Mouse (Mus musculus) granulocyte monocyte progenitor cell, adult 5-6 weeks (primary cell): ENCODE data around the gene Astn1. TPM values are rescaled to one million over a fixed set of nuclear protein-coding genes. Genes with fewer than 3 reads are reported as not detected.

ENCODE experiments used
- ATAC-seq: replicated peaks from 2 replicates; pipeline ENCODE4 v1.8.0; 2016; ENCODE audit warnings: mild to moderate bottlenecking, moderate TSS enrichment, inconsistent platforms; ENCODE audit not compliant: poor library complexity, severe bottlenecking
- total RNA-seq, 2 experiments: library from RNA; stranded (forward) in 1 of 2; stranded (reverse) in 1 of 2; fragments of 200-712, 200-1000 nt in 1 of 2; fragments of >200 nt in 1 of 2; fragmentation: Nextera tagmentation in 1 of 2; gene quantifications; 2 replicates each; pipeline ENCODE4 v1.2.3; 2014 to 2017

Gene Astn1
- total RNA-seq, 2 experiments from 2014 or later: not detected

DNA sequence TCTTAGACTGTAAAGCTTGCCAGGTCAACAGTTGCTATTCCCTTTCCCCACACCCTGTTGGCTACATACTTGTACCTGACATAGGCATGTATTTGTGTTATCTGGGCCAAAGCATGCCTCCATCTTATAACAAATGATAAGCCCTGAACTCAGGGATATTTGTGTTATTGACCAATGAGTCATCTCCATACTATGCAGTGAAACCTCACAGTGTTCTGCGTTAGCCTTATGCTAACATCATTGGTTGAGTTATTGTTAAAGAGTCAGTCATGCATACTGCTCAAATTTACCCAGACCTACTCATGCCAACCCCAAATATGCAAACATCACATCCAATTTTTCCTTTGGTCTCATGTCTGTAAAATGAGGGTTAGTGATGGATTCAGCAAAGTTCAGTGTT is 339.3 kb downstream of the Astn1 start:
- ATAC-seq: no peak

DNA sequence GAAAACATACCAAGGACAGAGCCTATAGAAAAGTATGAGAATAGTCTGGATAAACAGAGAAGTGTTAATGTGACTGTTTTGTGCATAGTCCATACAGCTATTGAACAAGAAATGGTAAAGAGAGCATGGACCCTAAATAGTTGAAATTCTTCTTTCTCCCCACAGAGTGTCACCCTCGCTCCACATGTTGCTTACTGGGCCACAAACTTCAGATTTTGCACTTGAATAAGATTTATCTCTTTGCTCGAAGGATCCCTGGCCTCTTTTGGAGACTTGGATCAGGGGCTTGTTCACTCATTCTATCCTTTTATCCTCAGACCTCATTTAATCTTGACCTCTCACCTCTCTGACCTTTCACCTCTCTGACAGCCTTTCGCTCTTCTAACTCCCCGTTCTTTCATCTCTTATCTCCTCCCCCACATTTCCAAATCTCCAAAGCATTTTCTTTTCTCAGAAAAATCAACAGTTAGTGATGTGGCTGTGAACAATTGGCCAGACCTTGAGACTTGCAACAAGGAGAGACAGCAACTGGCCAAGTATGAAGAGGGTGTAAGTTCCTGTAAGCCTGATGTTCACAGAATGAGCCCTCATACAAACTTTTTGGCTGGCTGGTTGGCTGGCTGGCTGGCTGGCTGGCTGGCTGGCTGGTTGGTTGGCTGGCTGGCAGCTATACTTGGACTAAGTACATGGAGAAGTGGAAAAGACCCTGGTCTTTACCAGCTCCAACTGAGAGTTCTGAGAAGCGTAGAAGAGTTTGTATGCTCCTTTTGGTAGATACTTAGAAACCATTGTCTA is 351.4 kb downstream of the Astn1 start:
- ATAC-seq: no peak

DNA sequence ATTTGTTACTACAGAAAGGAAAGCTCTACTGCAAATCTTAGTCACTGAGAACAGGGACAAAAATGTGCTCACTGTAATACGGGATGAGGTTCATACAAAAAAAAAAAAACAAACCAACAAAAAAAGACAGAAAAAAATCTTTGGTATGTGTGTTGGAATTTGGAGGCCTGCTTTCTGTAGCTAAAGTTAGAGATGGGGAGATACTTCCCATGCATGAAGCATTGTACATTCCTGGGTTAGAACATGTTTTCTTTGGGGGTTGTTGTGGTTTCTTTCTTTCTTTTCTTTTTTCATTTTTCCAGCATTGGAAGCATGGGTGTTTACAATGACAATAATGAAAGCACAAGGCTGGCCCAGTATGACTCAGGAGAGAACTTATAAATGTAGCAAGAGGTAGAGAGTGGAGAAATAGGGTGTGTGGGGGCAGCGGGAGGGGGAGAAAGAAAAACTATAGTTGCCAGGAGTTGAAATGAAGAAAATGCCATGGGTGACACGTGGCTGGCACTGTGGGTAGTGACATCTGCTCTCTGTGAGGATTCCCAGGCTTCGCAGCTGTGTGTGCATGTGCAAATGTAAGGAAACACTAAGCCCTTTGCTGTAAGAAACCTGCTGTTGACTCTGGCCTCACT is 370.9 kb downstream of the Astn1 start:
- no peak for ATAC-seq

DNA sequence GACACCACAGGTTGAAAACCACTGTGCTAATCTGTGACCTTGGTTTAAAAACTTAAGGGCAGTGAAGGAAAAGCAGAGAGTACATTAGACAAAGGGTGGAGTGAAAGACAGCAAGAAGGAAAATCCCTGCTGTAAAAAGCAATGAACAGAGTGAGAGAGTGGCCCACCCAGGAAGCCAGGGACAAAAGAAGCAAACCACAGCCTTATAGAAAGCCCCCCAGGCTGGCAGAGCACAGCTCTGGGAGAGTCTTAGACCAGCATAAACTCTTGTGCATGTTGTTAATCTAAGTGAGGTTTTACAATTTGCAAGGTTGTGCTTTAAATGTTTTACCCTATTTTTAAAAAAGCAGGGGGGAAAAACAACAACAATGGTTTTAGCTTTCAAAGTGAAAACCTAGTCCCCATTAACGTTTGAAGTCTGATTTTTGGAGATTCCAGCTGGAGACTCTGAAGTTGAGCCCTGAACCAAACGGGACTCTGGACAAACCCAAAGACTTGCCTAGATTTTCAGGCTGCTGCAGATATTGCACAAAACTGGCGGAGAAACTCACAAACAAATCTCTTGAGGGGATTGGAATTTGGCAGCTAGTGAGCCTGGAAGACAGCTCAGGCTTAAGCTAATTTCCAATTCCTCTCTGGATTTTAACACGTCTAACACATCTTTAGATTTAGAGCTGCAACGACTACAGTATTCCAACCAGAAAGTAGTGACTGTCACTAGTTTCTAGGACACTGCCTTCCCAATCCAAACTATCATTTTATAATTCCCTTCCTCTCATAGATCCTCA is 377.3 kb downstream of the Astn1 start:
- ATAC-seq: no peak

DNA sequence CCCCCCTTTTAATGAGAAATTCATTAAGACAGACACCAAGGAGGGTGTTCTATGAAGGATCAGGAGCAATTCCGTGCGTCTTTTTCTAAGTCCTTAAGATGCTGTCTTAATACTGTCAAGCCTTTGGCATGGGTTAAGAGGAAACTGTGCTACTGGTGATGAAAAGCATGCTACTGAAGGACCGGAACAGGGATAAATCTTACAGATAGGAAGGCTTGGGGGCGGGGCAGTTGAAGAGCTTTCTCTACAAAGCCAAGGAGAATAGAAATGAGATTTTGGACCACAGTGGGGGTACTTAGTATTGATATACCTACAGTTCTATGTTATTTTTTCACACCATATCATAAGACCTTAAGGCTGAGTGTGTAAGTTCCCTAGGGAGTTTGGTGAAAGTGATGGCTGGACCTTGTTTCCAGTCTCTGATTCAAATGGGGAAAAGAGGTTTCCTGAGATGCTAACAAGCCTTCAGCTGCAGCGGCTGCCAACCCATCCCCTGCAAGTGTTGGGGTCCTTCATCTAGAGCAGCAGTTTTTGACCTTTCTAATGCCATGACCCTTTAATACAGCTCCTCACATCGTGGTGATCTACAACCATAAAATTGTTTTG is 378.2 kb downstream of the Astn1 start:
- no peak for ATAC-seq

DNA sequence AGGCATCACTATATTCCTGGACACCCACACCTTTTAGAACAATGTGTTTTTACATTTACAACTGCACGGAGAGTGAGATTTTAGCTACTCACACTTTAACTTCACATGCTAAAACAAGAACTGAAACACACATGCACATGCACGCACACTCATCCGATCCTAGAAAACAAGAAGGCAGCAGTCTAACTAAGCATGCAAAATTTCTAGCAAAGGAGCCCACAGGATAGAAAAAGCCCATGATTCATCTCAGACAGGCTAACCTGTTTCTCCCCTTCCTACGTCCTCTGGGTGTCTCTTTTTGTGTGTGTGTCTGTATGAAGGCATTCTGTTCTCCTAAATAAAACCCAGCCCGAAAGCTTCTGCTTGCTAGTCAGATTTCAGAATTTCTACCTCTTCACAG is 378.9 kb downstream of the Astn1 start:
- no peak for ATAC-seq

Other genes starting within 250 kb of the Astn1 start
- gene Brinp2, start 5.9 kb upstream of the Astn1 start, total RNA-seq (2014; fragmentation: Nextera tagmentation): not detected in 2 replicates
- gene Brinp2, start 5.9 kb upstream of the Astn1 start, total RNA-seq (2017): not detected in 2 replicates